Mouse (Mus musculus) erythroblast, adult 5-6 weeks (primary cell): ENCODE data around the gene Atp5mpl. TPM values are rescaled to one million over a fixed set of nuclear protein-coding genes. Genes with fewer than 3 reads are reported as not detected.

Experiments
- ATAC-seq: replicated peaks from 2 replicates; pipeline ENCODE4 v1.8.0; 2016; ENCODE audit warnings: moderate number of reproducible peaks, mild to moderate bottlenecking, moderate TSS enrichment, inconsistent platforms; ENCODE audit not compliant: poor library complexity, low FRiP score, severe bottlenecking
- total RNA-seq, 2 experiments: library from RNA; stranded (forward) in 1 of 2; stranded (reverse) in 1 of 2; fragments of 150-400 nt in 1 of 2; fragments of 200-764, 138-1000 nt in 1 of 2; gene quantifications; 2 replicates each; pipeline versions ENCODE4 v1.2.3 to v1.2.4; 2015 to 2017; ENCODE audit warnings: low replicate concordance in 2 of 2

Atp5mpl gene
- total RNA-seq (2015; ENCODE audit: low replicate concordance), result 150 and 160 TPM in 2 replicates
- total RNA-seq (2017; ENCODE audit: low replicate concordance), result 72.8 and 92.6 TPM in 2 replicates

- ATAC-seq, result peak; percentile 97
Observed at GRCm38 (mm10) chr12:111966683-111967173, at the start of gene Atp5mpl. Atp5mpl (minus strand) TSS chr12:111966977.

- ATAC-seq, result no peak
Observed at GRCm38 (mm10) chr12:112016346-112016745, 49.6 kb upstream of the Atp5mpl start.

- ATAC-seq, result no peak
Observed at GRCm38 (mm10) chr12:112013271-112013801, 46.6 kb upstream of the Atp5mpl start.

GRCm38 (mm10) chr12:112012511-112013270, 45.9 kb upstream of the Atp5mpl start:
- no peak for ATAC-seq

- peak; percentile 58 for ATAC-seq
Observed at GRCm38 (mm10) chr12:112001223-112001622, 34.4 kb upstream of the Atp5mpl start.

GRCm38 (mm10) chr12:111999735-112000134, 33.0 kb upstream of the Atp5mpl start:
- no peak for ATAC-seq

GRCm38 (mm10) chr12:111995161-111995560, 28.4 kb upstream of the Atp5mpl start:
- ATAC-seq, result no peak

- no peak for ATAC-seq
Observed at GRCm38 (mm10) chr12:111992626-111993025, 25.8 kb upstream of the Atp5mpl start.

GRCm38 (mm10) chr12:111986756-111987155, 20.0 kb upstream of the Atp5mpl start:
- no peak for ATAC-seq

GRCm38 (mm10) chr12:111983165-111983564, 16.4 kb upstream of the Atp5mpl start:
- ATAC-seq, result no peak

- no peak for ATAC-seq
Observed at GRCm38 (mm10) chr12:111981831-111982230, 15.1 kb upstream of the Atp5mpl start.

- ATAC-seq, result no peak
Observed at GRCm38 (mm10) chr12:111980887-111981367, 14.2 kb upstream of the Atp5mpl start, which contains the start of gene Rd3l. Rd3l (minus strand) TSS chr12:111981317.

GRCm38 (mm10) chr12:111978274-111978673, 11.5 kb upstream of the Atp5mpl start:
- no peak for ATAC-seq

- ATAC-seq, result no peak
Observed at GRCm38 (mm10) chr12:111977138-111977537, 10.4 kb upstream of the Atp5mpl start.

GRCm38 (mm10) chr12:111974578-111974977, 7.8 kb upstream of the Atp5mpl start:
- ATAC-seq, result no peak

GRCm38 (mm10) chr12:111972504-111972903, 5.7 kb upstream of the Atp5mpl start:
- ATAC-seq, result no peak

GRCm38 (mm10) chr12:111971231-111971686, 4.5 kb upstream of the Atp5mpl start, which contains the start of gene Tdrd9:
Tdrd9 (plus strand) TSS chr12:111971559.
- no peak for ATAC-seq

GRCm38 (mm10) chr12:111970085-111970484, 3.3 kb upstream of the Atp5mpl start:
- ATAC-seq, result no peak

- ATAC-seq, result no peak
Observed at GRCm38 (mm10) chr12:111963339-111963738, 3.4 kb downstream of the Atp5mpl start.

- peak; percentile 88 for ATAC-seq
Observed at GRCm38 (mm10) chr12:111958101-111958865, 8.5 kb downstream of the Atp5mpl start.
